Mouse (Mus musculus) layer of hippocampus, postnatal 25 days (tissue): ENCODE data around the gene Aldh3a1. TPM values are rescaled to one million over a fixed set of nuclear protein-coding genes. Genes with fewer than 3 reads are reported as not detected.

Experiments used
- DNase-seq, 2 experiments: peaks; one replicate each; pipeline ENCODE4 v3.0.0; 2022; ENCODE audit warnings: mixed read lengths in 2 of 2, low spot score in 1 of 2; ENCODE audit errors: extremely low spot score in 1 of 2
- total RNA-seq, 2 experiments: library from RNA; stranded (reverse); gene quantifications; 2 replicates each; pipeline ENCODE4 v1.2.3; 2021

Gene Aldh3a1
- total RNA-seq, 2 experiments from 2014 or later: 0.56 to 1.2 TPM

- peak; percentile 67 to 93 for DNase-seq
Observed at GRCm38 (mm10) chr11:61193392-61193791, 13.9 kb upstream of the Aldh3a1 start.

GRCm38 (mm10) chr11:61196616-61197353 lies 10.6 kb upstream of the Aldh3a1 start:
- no peak for DNase-seq

DNA sequence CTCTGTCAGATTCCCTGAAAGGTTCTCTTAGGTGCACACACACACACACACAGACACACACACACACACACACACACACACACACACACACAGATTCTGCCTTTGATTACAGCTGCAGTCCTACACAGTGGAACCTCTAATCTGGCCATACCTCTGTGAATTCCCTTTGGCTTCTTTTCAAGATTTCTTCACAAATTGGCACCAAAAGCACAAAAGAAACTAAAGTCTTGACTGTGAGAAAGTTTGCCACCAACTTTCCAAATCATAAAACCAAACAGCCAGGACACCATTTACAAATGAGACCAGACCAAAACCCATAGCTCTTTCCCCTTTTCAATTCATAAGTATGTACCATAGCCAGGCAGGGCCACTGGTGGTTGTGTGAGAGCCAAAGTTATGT lies 9.4 kb upstream of the Aldh3a1 start:
- no peak for DNase-seq

DNA sequence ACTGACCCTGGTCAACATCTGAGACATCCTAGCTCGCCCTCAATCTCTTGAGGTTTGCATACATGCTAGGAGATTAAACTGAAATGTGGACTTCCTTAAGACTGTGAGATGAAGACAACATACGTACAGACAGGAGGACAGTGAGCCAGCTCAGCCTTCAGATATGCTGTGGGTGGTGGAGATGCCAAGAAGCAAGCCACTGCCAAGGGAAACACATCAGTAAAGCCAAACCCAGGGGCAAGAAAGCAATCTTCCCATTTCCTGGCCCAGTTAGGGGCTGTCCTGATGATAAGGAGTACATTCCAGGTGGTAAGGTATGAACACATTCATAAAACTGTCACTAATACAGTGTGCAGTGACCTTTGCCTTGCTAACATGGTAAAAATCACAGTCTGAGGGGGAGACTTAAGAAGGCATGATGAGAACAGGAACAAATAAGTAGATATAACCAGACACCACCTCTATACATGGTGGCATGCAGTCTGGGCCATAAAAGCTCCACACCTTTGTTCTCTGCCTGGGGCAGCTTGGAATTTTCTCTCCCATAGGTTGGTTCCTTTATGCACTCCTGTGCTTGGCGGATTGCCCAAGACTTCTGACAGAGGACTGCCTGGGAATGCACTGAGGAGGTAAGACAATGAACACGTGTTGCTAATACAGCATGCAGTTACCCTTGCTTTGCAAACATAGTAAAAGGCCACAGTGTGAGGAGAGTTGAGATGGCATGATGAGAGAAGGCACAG lies 7.5 kb upstream of the Aldh3a1 start:
- no peak for DNase-seq

GRCm38 (mm10) chr11:61202186-61202585 lies 5.2 kb upstream of the Aldh3a1 start:
- no peak for DNase-seq

DNA sequence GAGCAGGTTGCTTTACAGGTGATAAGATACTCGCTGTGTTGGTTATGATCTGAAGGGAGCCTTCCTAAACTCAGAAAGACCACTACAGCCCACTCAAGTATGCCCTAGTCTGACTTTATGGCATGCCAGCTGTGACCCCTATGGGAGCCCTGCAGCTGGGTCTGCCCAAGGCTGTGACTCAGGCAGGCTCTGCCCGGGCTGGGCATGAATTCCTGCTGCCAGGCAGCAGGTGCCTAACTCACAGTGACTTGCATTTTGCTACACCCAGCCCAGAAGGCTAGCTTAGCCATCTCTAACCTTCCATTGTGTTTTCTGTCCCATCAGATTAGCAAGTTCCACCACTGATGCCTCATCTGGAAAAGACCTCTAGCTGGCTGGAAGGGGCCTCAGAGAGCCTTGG lies 4.5 kb upstream of the Aldh3a1 start:
- DNase-seq: no peak

- no peak for DNase-seq
Observed at GRCm38 (mm10) chr11:61205167-61205950, 2.0 kb upstream of the Aldh3a1 start.

DNA sequence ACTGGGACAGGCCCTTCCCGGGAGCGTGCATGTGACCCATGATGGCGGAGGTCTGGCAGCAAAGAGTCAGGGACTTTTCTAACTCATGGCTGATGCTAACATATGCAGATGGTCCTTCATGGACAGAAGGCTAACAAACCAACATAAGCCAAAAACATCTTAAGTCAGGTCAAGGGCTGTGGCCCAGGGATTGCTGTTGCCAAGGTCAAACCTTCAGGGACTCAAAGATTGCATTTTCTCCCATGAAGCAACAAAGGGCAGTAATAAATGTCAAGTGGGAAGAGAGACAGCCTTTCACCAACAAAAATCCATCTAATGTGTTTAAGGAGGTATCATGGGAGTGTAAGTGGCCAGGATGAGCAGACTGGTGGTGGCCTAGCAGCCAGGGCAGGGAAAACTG lies 1.2 kb upstream of the Aldh3a1 start:
- no peak for DNase-seq

DNA sequence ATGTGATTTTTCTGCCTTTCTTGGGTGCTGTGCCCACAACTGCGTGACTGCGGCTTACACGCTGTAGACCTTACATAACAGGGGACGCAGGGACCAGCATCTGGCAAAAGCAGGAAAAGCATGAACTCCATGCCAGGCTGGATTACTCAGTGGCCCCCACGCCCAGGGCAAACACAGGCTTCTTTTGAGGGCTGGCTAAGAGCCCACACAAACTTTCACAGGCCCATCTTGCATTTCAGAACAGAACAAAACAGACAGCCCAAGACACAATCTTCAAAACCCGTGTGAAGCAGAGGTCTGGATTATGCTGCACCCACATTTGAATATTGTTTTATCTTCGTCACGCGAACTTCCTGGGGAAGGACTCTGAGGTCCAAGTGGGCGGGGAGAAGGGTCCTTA lies 979 bp downstream of the Aldh3a1 start:
- no peak for DNase-seq

DNA sequence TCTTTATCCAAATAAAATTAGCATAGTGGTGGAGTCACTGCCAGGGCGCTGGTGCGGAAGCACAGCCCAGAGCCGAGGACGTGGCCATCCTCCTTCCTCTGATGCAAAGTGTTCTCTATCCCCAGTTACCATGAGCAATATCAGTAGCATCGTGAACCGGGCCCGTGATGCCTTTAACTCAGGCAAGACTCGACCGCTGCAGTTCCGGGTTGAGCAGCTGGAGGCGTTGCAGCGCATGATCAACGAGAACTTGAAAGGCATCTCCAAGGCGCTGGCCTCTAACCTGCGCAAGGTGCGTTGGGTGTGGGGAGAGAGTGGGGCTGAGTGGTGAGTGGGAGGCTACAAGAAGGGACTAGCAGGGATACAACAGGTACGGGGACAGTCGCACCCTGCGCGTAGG lies 4.8 kb downstream of the Aldh3a1 start:
- DNase-seq: no peak

- DNase-seq: no peak
Observed at GRCm38 (mm10) chr11:61215936-61216335, 8.6 kb downstream of the Aldh3a1 start.

DNA sequence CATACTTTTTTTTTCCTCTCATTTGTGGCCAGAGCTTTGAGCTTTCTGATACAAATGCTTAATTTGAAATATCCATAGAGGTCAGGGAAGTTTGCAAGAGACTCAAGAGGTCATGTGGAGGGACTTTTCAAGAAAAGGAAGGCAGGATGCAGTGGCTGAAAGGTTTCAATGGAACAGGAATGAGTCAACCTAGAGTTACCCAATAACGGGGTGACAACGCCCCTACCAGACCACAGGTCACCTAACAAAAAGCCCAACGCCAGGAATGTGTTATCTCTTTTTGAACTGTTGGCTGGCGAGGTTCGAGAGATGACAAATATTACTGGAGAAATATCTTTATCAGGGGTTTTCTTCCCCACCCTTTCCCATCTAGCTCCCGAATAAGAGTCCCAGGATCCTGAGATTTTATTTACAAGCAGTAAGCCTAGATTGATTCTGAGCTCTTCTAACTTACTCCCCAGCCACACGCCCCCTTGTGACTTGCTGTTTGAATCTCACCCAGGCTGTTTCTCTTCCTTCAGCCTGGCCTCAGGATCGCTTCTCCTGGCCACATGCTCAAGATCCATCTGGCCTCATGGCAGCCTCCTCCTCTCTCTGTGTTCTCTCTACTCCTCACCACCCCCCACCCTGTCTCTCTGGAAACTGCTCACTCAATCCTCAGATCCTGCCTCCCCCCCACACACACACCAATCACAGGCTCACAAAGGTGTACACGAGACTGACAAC lies 13.0 kb downstream of the Aldh3a1 start:
- no peak for DNase-seq

DNA sequence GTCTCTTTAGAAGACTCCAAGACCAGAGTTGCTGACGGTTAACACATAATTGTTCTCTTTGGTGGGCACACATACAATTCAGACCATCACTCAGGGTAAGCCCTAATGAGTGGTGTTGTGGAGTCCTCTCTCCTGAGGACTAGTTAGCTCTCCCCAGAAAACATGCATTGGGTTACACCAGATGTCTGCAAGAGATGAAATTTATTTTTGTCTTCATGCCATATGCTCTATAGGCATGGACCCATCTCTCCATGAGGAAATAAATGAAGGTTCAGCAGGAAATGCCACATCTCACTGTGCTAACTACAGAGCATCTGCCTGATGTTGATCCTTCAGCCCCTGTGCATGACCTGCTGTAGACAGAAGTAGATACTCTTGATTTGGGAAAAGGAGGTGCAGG lies 14.7 kb downstream of the Aldh3a1 start:
- DNase-seq: no peak

DNA sequence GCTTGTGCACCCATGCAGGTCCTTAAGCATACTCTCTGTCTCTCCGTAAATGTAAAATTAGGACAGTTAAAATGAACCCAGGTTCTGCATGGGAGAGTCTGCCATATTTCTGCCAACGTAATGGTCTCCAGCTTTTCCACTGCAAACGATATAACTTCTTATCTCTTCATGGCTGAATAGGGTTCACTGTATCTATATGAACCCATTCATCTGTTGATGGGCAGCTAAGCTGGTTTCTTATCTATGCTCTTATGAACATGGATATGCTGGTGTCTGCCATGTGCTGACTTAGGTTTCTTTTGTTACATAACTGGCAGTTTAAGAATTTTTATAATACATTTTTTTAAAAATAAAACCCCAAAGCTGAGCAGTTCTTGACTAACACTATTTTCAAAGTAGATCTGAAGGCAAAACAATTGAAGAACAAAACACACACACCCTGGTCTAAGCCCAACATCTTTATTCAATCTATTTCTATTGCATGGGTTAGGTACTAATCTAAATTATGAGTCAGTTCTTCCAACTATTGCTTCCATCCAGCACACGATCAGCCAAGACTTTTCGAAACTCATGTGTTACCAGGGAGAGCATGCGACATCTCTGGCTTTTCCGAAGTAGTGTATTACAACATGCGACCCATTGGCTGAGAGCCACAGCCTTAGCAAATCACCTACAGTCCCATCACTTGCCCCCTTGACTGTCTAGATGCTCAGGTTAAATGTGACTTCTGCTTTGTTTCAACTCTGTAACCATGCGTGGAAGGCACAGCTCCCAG lies 15.8 kb downstream of the Aldh3a1 start:
- DNase-seq: no peak

DNA sequence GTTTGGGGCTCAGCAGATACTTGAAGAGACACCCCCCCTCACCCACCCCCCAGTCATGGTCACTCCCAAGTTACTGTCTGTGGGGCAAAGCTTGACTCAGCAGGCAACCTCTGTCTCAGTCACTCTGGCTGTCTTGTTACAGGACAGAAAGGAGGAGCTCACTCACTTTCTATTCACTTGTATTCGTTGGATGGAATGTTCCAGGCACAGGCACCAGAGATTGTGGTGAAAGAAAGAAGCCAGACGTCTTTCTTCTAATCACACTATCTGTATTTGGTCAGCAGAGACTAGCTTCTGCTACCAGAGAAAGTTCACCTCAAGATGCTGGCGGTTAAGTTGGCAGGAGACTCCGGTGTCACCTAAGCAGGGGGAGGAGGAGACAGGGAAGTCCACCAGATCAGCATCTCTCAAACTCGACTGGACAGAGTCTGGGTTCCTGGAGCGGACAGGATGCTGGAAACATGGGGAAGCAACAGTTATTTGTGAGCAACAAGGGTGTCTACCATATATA lies 17.0 kb downstream of the Aldh3a1 start:
- DNase-seq: no peak

DNA sequence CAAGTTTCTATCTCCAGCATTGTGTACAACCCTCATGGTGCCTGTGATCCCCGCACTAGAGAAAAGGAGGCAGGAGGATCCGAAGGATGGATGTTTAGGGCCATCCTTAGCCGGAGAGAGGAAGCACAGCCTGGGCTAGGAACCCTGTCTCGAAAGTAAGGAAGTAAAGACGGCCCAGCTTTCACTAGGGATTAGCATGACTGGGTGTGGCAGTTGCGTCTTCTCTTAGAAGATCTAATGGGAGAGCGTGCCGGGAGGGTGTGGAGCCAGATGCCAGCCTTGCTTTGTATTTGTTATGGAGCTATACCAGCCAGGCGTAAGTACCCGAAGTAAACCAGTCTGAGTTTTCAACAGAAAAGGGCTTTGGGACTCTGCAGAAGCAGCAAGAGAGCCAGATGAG lies 17.6 kb downstream of the Aldh3a1 start:
- DNase-seq: no peak

DNA sequence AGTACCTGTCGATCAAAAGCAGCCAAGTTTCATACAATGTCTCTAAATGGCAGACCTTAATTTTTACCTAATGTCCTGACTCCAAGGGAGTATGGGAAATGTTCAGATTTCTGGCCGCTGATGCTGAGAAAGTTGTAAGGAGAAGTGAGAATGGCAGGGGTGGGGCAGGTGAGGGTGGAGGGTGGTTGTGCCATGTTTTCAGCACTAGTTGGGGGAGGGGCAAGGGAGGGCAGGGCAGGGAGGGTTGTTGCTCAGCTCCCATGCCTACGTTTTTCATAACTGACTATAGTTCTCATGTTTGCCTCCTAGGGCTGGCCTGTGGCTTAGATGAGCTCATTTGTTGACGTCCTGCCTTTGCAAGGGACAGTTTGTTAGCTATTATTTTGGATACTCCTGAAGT lies 18.2 kb downstream of the Aldh3a1 start:
- DNase-seq: no peak

DNA sequence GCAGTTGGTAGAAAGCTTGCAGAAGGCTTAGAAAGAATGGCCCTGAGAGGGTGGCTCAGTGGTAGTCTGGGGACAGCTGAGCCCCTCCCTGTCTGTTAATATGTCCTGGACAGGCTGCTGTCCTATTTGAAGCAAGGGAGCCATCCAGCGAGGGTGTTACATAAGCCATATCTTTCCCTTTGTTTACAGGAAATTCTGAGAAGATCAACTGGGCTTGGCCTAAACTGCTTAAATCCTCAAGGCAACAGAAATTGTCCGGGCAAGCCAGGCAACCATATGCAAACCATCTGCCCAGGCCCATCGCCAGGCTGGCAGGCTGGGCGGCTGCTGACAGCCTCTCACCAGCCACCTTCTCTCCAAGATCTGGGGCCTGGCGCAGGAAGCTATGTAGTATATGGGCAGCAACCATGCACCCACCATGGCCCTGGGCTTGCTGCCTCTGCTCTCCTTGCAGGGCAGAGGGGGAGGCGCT lies 18.6 kb downstream of the Aldh3a1 start:
- peak; percentile 29 to 40 for DNase-seq

GRCm38 (mm10) chr11:61227816-61228215 lies 20.5 kb downstream of the Aldh3a1 start:
- no peak for DNase-seq

- no peak for DNase-seq
Observed at GRCm38 (mm10) chr11:61228406-61228805, 21.1 kb downstream of the Aldh3a1 start.
